Mouse (Mus musculus): ENCODE data around the gene Yes1. TPM values are rescaled to one million over a fixed set of nuclear protein-coding genes. Genes with fewer than 3 reads are reported as not detected.

Gene Yes1
- polyA plus RNA-seq (2015; fragmentation: Nextera tagmentation; extraction: Ambion mirVana), result 34.8 and 35.7 TPM in 2 replicates

DNA sequence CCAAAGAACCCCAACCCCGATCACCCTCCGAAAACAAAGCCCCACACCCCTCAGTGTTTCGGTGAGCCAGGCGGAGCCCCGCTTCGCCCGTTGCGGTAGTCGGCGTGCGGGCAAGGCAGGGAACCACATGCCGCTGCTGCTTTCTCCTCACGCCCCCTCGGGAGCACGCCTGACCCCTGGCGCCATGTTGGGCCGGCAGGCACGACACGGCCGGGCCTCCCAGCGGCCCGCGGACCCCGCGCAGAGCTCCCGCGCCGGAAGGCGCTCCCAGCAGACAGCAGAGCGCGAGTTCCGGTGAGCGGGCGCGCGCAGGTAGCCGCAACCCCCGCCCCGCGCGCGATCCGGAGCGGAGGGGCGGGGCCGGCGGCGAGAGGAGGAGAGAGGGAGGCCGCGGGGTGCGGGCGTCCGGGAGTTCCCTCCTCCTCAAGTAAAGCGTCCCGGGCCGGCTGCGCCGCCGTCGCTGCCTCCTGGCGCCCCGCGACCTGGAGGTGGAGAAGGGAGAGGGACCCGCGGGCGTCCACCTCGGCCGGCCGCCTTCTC, at the start of gene Yes1:
Yes1 (plus strand) TSS at position 371 of the 540 bp plus-strand sequence.
- H3K9me3 ChIP-seq, result no peaks in the 10 kb centered on the region
- H3K4me3 ChIP-seq, result peak within 1 kb of the TSS; percentile 83
- H3K9ac ChIP-seq, result peak within 1 kb of the TSS; percentile 90
- WGBS, result under 1% methylated on average over 57 of the region's 69 CpGs
- no peaks in the 10 kb centered on the region for H3K36me3 ChIP-seq
- H3K27ac ChIP-seq, result peak within 1 kb of the TSS; percentile 92
- H3K4me2 ChIP-seq (replicated peaks), result peak within 1 kb of the TSS; percentile 74
- H3K27me3 ChIP-seq, result no peaks in the 10 kb centered on the region
- ATAC-seq (ENCODE audit: low FRiP score, low read depth), result peak; percentile 94
- peaks cover 12% of the 10 kb centered on the region; the same call in 1 of the 2 replicates for H3K4me1 ChIP-seq

DNA sequence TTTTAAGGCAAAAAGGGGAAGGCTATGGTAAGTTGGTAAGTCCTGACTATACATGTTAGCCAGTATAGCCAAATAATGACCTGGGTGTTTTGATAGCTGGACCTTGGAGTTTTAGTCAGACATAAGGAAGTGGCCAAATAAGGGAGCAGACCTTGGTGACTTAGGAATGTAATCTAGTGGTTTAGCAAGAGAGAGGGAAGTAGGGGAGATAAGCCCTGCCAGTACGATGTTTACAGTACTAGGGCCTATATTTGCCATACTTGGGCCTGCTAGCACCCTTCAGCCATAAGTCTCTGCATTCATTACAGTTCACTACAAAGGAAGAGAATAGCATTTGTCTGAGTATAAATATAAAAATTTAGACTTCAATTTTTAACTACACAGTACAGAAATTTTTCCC, 46.3 kb upstream of the Yes1 start:
- no peak for ATAC-seq (ENCODE audit: low FRiP score, low read depth)
- no peaks in the 10 kb centered on the region for H3K27me3 ChIP-seq
- H3K27ac ChIP-seq, result no peak overlapping the region
- no peak overlapping the region for H3K4me3 ChIP-seq
- no peaks in the 10 kb centered on the region for H3K36me3 ChIP-seq
- H3K9ac ChIP-seq, result no peak overlapping the region
- no peak overlapping the region for H3K4me2 ChIP-seq (replicated peaks)
- no peaks in the 10 kb centered on the region for H3K4me1 ChIP-seq
- no peaks in the 10 kb centered on the region for H3K9me3 ChIP-seq
- WGBS, result 83% methylated on average over 1 of the region's 1 CpGs

DNA sequence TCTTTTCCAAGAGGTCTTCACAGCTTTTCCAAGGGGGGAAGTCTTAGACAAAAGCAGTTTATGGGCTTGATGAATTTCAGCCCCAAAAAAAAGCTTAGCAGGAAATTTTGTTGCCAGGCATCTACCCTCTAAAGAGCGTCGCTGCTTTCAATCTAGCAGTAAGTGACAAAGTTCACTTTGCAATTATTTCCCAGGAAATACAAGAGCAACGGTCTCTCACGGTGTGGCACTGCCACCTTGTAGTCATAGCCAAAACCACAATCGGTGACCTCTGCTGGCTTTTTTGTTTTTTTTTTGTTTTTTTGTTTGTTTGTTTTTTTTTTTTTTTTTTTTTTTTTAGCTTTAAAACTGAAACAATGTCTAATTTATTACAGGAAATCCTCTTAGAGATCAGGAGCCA, 39.2 kb upstream of the Yes1 start:
- H3K9me3 ChIP-seq, result no peaks in the 10 kb centered on the region
- H3K27ac ChIP-seq, result no peak overlapping the region
- no peak overlapping the region for H3K4me3 ChIP-seq
- 67% methylated on average over 5 of the region's 5 CpGs for WGBS
- no peaks in the 10 kb centered on the region for H3K36me3 ChIP-seq
- ATAC-seq (ENCODE audit: low FRiP score, low read depth), result no peak
- H3K4me2 ChIP-seq (replicated peaks), result no peak overlapping the region
- no peaks in the 10 kb centered on the region for H3K4me1 ChIP-seq
- H3K27me3 ChIP-seq, result no peaks in the 10 kb centered on the region
- H3K9ac ChIP-seq, result no peak overlapping the region

DNA sequence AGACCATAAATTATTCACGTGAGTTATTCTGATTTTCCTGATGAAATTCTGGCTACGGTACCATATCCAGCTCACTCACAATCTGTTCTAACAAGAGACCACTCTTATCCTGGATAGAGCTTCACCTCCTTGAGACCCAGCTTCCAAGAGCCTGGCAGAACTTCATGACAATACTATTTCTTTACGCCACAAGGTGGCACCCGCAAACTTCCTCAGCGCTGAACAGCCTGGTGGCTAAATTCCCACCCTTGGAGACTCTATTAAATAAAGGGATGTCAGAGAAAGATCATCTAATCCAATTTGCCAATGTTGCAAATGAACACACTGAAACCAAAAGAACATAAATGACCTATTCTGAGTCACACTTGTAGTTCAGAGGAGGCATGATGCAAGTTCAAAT, 22.8 kb upstream of the Yes1 start:
- Histone ChIP-seq H3K27ac (no peak overlapping the region), H3K9me3 (no peaks in the 10 kb centered on the region), H3K4me2 (replicated peaks) (no peak overlapping the region), H3K9ac (no peak overlapping the region), H3K27me3 (no peaks in the 10 kb centered on the region), H3K4me3 (no peak overlapping the region), H3K4me1 (no peaks in the 10 kb centered on the region), H3K36me3 (no peaks in the 10 kb centered on the region)
- ATAC-seq (ENCODE audit: low FRiP score, low read depth), result no peak
- 17% methylated on average over 5 of the region's 5 CpGs for WGBS

DNA sequence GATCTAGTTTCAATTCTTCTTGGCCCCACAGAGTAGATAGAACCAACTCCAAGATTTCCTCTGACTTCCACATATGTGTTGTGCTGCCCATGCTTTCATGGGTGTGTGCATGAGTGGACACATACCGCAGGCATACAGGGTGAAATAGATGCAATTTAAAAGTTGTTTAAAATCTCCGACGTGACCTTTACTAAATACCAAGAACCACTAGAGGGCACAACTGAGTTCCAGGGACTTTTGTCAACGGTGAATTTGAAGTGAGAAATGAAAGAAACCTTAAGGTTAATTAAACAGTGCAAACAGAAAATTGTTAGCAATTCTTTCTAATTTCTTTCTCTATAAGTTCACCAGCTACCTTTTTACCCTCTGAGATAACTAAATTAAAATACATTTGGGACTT, 17.2 kb upstream of the Yes1 start:
- Histone ChIP-seq H3K36me3 (no peaks in the 10 kb centered on the region), H3K4me2 (replicated peaks) (no peak overlapping the region), H3K4me3 (no peak overlapping the region)

DNA sequence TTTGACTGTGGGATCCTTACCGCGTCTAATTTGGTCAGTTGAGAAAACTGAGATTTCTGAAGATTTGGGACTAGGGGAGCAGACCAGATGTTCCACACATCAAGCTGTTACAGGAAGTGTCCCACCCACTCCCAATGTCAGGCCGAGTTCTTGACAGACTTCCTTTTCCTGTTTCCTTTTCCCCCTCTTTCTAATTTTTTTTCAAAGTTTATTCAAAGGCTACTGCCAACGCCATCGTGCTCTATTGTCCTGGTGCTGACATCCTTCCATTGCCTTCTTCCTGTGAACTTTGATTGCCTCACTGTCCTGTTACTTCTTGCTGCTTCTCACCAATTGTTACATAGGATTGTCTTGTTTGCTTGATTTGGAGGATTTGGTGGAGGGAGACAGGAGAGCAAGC, 16.6 kb upstream of the Yes1 start:
- no peak for ATAC-seq (ENCODE audit: low FRiP score, low read depth)
- H3K4me2 ChIP-seq (replicated peaks), result no peak overlapping the region
- no peak overlapping the region for H3K27ac ChIP-seq
- no peaks in the 10 kb centered on the region for H3K9me3 ChIP-seq
- H3K4me1 ChIP-seq, result no peaks in the 10 kb centered on the region
- no peaks in the 10 kb centered on the region for H3K27me3 ChIP-seq
- H3K9ac ChIP-seq, result no peak overlapping the region
- 77% methylated on average over 5 of the region's 5 CpGs for WGBS
- no peaks in the 10 kb centered on the region for H3K36me3 ChIP-seq
- no peak overlapping the region for H3K4me3 ChIP-seq

More for the DNA sequence above, 17.2 kb upstream of the Yes1 start:
- Histone ChIP-seq H3K4me1 (no peaks in the 10 kb centered on the region), H3K9ac (no peak overlapping the region), H3K27ac (no peak overlapping the region), H3K9me3 (no peaks in the 10 kb centered on the region), H3K27me3 (no peaks in the 10 kb centered on the region)
- ATAC-seq (ENCODE audit: low FRiP score, low read depth), result no peak
- 23% methylated on average over 4 of the region's 4 CpGs for WGBS

DNA sequence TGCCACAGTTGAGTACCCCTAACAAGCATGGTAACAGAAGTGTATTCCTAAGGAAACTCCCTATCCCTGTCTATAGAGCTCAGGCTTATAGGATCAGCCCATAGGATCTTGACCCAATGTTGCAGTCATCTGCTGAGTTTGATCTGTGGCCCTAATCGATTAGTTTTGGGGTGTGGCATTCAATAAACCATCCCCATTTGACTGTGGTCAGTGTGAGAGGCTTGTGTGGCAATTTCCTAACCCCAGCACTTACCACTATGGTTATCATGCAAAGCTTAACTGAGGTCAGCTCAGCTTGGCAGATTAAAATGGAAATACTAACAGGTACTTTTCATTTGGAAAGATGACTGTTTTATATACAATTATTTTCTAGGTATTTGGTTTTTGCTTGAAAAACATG, 5.1 kb upstream of the Yes1 start:
- Histone ChIP-seq H3K4me3 (no peak overlapping the region), H3K9me3 (no peaks in the 10 kb centered on the region), H3K36me3 (no peaks in the 10 kb centered on the region), H3K4me1 (no peaks in the 10 kb centered on the region), H3K27ac (no peak overlapping the region), H3K9ac (no peak overlapping the region), H3K27me3 (no peaks in the 10 kb centered on the region), H3K4me2 (replicated peaks) (no peak overlapping the region)
- no peak for ATAC-seq (ENCODE audit: low FRiP score, low read depth)
- WGBS, result 79% methylated on average over 1 of the region's 1 CpGs

DNA sequence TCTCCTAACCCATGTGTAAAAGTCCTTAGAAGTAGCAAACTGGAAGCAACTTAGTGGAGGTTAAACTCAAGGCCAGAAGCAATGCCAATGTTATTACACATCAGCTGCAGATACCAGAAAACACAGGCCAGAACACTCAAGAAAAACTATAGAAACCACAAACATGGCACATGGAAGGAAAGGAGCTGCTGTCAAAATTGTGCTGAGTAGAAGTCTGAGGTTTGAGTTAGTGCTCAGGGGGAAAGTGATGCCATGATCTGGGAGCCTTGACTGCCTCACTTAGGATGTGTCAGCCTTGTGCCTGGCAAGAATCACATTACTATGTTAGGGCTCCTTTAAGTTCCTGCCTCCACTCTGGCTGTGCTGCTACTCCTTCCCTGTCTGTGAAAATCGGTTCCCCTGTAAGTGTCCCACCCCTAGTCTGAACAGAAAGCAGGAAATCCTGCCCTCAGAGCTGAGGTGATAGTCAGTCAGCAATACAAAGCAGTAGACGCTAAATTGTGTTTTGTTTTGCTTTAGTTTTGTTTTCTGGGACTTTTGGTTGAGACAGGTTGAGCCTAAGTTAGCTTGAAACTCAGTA, 3.1 kb upstream of the Yes1 start:
- Histone ChIP-seq H3K9ac (no peak overlapping the region), H3K4me3 (no peak overlapping the region), H3K36me3 (no peaks in the 10 kb centered on the region), H3K4me1 (0 out of 2 replicates have a peak, but pooled peaks cover 6% of the 10 kb centered on the region), H3K27ac (no peak overlapping the region; the same call in 1 of the 2 replicates), H3K27me3 (no peaks in the 10 kb centered on the region), H3K4me2 (replicated peaks) (no peak overlapping the region), H3K9me3 (no peaks in the 10 kb centered on the region)
- WGBS, result 33% methylated on average over 2 of the region's 2 CpGs
- no peak for ATAC-seq (ENCODE audit: low FRiP score, low read depth)

DNA sequence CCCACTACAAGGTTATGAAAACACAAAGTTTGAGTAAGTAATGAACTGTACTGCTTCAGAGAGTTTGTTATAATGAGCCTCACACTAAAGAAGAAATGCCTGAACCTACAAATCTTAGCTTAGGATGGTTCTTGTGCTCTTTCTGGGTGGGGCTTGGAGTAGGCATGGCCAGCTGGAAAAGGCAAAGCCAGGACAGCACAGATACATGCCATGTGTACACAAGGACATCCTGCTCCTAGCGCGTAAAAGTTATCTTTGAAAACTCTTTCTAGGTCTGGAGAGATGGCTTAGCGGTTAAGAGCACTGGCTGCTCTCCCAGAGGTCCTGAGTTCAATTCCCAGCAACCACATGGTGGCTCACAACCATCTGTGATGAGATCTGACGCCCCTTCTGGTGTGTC, 2.5 kb upstream of the Yes1 start:
- H3K27me3 ChIP-seq, result no peaks in the 10 kb centered on the region
- 0 out of 2 replicates have a peak, but pooled peaks cover 6% of the 10 kb centered on the region for H3K4me1 ChIP-seq
- no peaks in the 10 kb centered on the region for H3K9me3 ChIP-seq
- no peaks in the 10 kb centered on the region for H3K36me3 ChIP-seq
- no peak overlapping the region for H3K4me3 ChIP-seq
- H3K9ac ChIP-seq, result no peak overlapping the region
- H3K4me2 ChIP-seq (replicated peaks), result no peak overlapping the region
- no peak overlapping the region; the same call in 1 of the 2 replicates for H3K27ac ChIP-seq
- no peak for ATAC-seq (ENCODE audit: low FRiP score, low read depth)
- WGBS, result 87% methylated on average over 4 of the region's 4 CpGs

DNA sequence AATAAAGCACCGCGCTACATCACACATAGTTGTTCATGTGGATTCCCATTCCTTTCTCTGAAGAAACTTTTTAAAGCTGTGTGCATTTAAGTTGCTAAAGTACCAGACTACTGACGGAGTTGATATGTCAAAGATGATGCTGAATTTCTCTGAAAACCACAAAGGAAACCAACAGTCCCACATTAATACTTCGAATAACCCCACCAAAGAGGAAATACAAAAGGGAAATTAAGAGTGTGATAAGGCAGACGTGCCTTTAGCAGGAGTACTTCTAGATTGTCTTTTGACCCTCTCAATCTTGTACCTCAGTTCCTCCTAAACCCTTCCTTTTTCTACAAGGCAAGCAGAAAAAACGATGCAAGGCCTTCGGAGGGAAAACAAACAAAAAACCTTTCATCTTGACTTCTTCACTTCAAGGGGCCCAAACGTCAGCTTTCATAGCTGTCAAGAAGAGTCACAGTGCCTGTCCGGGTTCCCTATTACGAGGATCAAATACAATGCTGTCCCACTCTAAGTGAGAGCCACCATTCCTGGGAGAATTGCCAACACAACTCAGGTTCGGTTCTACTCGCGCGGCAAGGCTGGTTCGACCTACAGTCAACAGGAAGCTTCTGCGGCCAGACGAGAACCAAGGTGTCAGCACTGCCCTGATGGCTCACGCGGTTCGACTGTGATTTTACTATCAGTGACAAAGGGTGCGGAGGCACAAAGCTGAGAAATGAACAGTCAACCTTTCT, 739 bp upstream of the Yes1 start:
- Histone ChIP-seq H3K4me2 (replicated peaks) (peak overlapping the region; percentile 74), H3K27me3 (no peaks in the 10 kb centered on the region), H3K4me3 (peak overlapping the region; percentile 83), H3K36me3 (no peaks in the 10 kb centered on the region), H3K9me3 (no peaks in the 10 kb centered on the region), H3K27ac (peak overlapping the region; percentile 92), H3K9ac (peak overlapping the region; percentile 90), H3K4me1 (peaks cover 12% of the 10 kb centered on the region; the same call in 1 of the 2 replicates)
- ATAC-seq (ENCODE audit: low FRiP score, low read depth), result peak; percentile 17; the same call in 1 of the 2 replicates
- WGBS, result 18% methylated on average over 21 of the region's 21 CpGs

DNA sequence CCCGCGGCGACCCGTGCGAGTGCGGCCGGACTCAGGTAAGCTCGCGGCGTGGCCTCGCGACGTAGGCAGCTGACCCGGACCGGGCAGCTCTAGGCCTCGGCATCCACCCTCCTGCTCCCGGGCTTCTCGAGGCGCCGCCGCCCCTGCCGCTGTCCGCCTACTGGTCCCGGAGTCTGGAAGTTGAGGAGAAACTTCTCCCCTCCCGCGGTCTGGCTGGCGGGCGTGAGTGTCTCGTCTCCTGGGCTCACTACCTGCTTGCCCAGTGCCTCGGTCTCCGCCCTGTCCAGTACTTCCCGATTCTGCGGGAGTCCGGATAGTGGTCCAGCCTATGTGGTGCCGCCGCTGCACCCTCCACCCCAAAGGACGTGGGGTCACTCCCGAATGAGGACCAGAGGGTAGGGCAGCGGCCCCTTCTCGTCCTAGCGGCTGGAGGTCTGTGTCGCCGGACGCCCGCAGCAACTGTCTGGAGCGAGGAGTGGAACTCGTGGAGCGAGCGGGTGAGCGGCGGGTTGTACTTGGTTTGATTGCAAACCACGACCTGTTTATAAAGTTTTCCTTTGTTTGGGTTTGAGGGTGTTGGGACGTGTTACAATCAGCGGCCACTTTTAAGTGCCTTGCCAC, 480 bp downstream of the Yes1 start:
- H3K4me3 ChIP-seq, result peak overlapping the region; percentile 83
- peak overlapping the region; percentile 74 for H3K4me2 ChIP-seq (replicated peaks)
- no peaks in the 10 kb centered on the region for H3K27me3 ChIP-seq
- H3K9me3 ChIP-seq, result no peaks in the 10 kb centered on the region
- ATAC-seq (ENCODE audit: low FRiP score, low read depth), result peak; percentile 74
- WGBS, result under 1% methylated on average over 54 of the region's 54 CpGs
- peak overlapping the region; percentile 90 for H3K9ac ChIP-seq
- H3K4me1 ChIP-seq, result peaks cover 12% of the 10 kb centered on the region; the same call in 1 of the 2 replicates
- H3K27ac ChIP-seq, result peak overlapping the region; percentile 92
- no peaks in the 10 kb centered on the region for H3K36me3 ChIP-seq

DNA sequence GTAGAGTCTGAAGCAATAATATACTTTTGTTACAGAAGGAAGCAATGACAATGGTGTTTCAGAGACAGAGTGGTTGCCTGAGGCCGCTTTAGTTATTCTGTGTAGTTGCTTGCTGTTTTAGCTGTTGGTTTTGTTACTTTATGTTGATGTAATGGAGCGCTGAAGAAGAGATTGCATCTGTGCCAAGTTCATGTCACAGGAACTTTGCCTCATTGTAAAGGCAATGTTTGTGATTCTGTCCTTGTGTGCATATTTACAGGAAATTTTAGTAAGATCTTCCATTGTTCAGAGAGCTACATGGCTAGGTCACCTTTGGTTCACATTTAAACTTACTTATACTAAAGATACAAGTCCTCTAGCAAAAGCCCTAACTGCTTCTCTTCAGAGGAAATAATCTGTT, 3.3 kb downstream of the Yes1 start:
- no peaks in the 10 kb centered on the region for H3K36me3 ChIP-seq
- 85% methylated on average over 2 of the region's 2 CpGs for WGBS
- H3K9ac ChIP-seq, result no peak overlapping the region
- ATAC-seq (ENCODE audit: low FRiP score, low read depth), result no peak
- H3K4me3 ChIP-seq, result no peak overlapping the region
- H3K27ac ChIP-seq, result no peak overlapping the region
- H3K4me2 ChIP-seq (replicated peaks), result no peak overlapping the region
- peaks cover 12% of the 10 kb centered on the region; the same call in 1 of the 2 replicates for H3K4me1 ChIP-seq
- no peaks in the 10 kb centered on the region for H3K9me3 ChIP-seq
- no peaks in the 10 kb centered on the region for H3K27me3 ChIP-seq

All from limb, embryonic 13.5 days (tissue).